Mouse (Mus musculus): ENCODE results near the gene Snx25.
A peak's percentile ranks its signal among the peaks of the same experiment; 100 is the strongest.
"Not testable (repeated sequence)": the region's sequence is repeated elsewhere in the genome, so short reads cannot be mapped to it uniquely, and the experiment has no call there.

Snx25 gene

GRCm38 (mm10) chr8:46137336-46137735 lies 14.6 kb downstream of the Snx25 start:
- no peak for DNase-seq (ENCODE audit: low read depth, low spot score)

GRCm38 (mm10) chr8:46135546-46135945 lies 16.4 kb downstream of the Snx25 start:
- DNase-seq (ENCODE audit: low read depth, low spot score) = not testable (repeated sequence)

GRCm38 (mm10) chr8:46130426-46130825 lies 21.5 kb downstream of the Snx25 start:
- DNase-seq (ENCODE audit: low read depth, low spot score) = no peak

GRCm38 (mm10) chr8:46122498-46122897 lies 29.5 kb downstream of the Snx25 start:
- DNase-seq (ENCODE audit: low read depth, low spot score) = no peak

- DNase-seq (ENCODE audit: low read depth, low spot score) = no peak
Measured at GRCm38 (mm10) chr8:46119176-46119575, 32.8 kb downstream of the Snx25 start.

- peak; percentile 75 for DNase-seq (ENCODE audit: low read depth, low spot score)
Measured at GRCm38 (mm10) chr8:46117172-46117571, 34.8 kb downstream of the Snx25 start.

- DNase-seq (ENCODE audit: low read depth, low spot score) = not testable (repeated sequence)
Measured at GRCm38 (mm10) chr8:46113421-46114170, 38.4 kb downstream of the Snx25 start.

GRCm38 (mm10) chr8:46107690-46108089 lies 44.3 kb downstream of the Snx25 start:
- DNase-seq (ENCODE audit: low read depth, low spot score) = no peak

GRCm38 (mm10) chr8:46103434-46103833 lies 48.5 kb downstream of the Snx25 start:
- no peak for DNase-seq (ENCODE audit: low read depth, low spot score)

GRCm38 (mm10) chr8:46092667-46093360 lies 59.1 kb downstream of the Snx25 start:
- no peak for DNase-seq (ENCODE audit: low read depth, low spot score)

GRCm38 (mm10) chr8:46083141-46083540 lies 68.8 kb downstream of the Snx25 start:
- no peak for DNase-seq (ENCODE audit: low read depth, low spot score)

- no peak for DNase-seq (ENCODE audit: low read depth, low spot score)
Measured at GRCm38 (mm10) chr8:46081030-46081429, 70.9 kb downstream of the Snx25 start.

- DNase-seq (ENCODE audit: low read depth, low spot score) = no peak
Measured at GRCm38 (mm10) chr8:46078866-46079265, 73.1 kb downstream of the Snx25 start.

GRCm38 (mm10) chr8:46075223-46075622 lies 76.7 kb downstream of the Snx25 start:
- DNase-seq (ENCODE audit: low read depth, low spot score) = no peak

GRCm38 (mm10) chr8:46073540-46074140 lies 78.3 kb downstream of the Snx25 start:
- no peak for DNase-seq (ENCODE audit: low read depth, low spot score)

- DNase-seq (ENCODE audit: low read depth, low spot score) = no peak
Measured at GRCm38 (mm10) chr8:46072798-46073197, 79.2 kb downstream of the Snx25 start.

- peak; percentile 31 for DNase-seq (ENCODE audit: low read depth, low spot score)
Measured at GRCm38 (mm10) chr8:46040260-46040659, 111.7 kb downstream of the Snx25 start.

- no peak for DNase-seq (ENCODE audit: low read depth, low spot score)
Measured at GRCm38 (mm10) chr8:46039666-46040065, 112.3 kb downstream of the Snx25 start.

- DNase-seq (ENCODE audit: low read depth, low spot score) = no peak
Measured at GRCm38 (mm10) chr8:46036217-46036616, 115.7 kb downstream of the Snx25 start.

- DNase-seq (ENCODE audit: low read depth, low spot score) = no peak
Measured at GRCm38 (mm10) chr8:46024392-46024791, 127.6 kb downstream of the Snx25 start.

GRCm38 (mm10) chr8:46022758-46023157 lies 129.2 kb downstream of the Snx25 start:
- DNase-seq (ENCODE audit: low read depth, low spot score) = no peak

- DNase-seq (ENCODE audit: low read depth, low spot score) = no peak
Measured at GRCm38 (mm10) chr8:46022203-46022602, 129.8 kb downstream of the Snx25 start.

Data from telencephalon, adult 2 months (tissue).